Mouse (Mus musculus) C2C12 (cell line): ENCODE results near the gene Hipk2. TPM values are rescaled to one million over a fixed set of nuclear protein-coding genes. Genes with fewer than 3 reads are reported as not detected.

Source experiments
- H3K27me3 ChIP-seq: one replicate; pipeline ENCODE4 v1.6.1; 2011; ENCODE audit not compliant: control insufficient read depth, insufficient read depth, insufficient read length
- H3K36me3 ChIP-seq: one replicate; pipeline ENCODE4 v1.6.1; 2011; ENCODE audit not compliant: control insufficient read depth, insufficient read depth
- H3K4me3 ChIP-seq: one replicate; pipeline ENCODE4 v1.5.1; 2011; ENCODE audit warnings: mild to moderate bottlenecking, control low read depth; ENCODE audit not compliant: poor library complexity, insufficient read depth, severe bottlenecking
- H3K79me2 ChIP-seq: one replicate; pipeline ENCODE4 v1.6.1; 2011; ENCODE audit not compliant: control insufficient read depth, insufficient read depth
- H3K79me3 ChIP-seq: one replicate; pipeline ENCODE4 v1.6.1; 2011; ENCODE audit warnings: low read depth, control low read depth
- H3ac ChIP-seq: one replicate; pipeline ENCODE3; 2011; ENCODE audit warnings: low read depth; ENCODE audit not compliant: control insufficient read depth, insufficient read length
- CEBPB ChIP-seq: IDR thresholded peaks from one replicate; pipeline ENCODE4 v1.6.1; 2011; ENCODE audit warnings: low read depth, mild to moderate bottlenecking, control low read depth, moderate library complexity
- CTCF ChIP-seq: IDR thresholded peaks from one replicate; pipeline ENCODE4 v1.5.1; 2011; ENCODE audit not compliant: control insufficient read depth, insufficient read depth, insufficient read length
- FOSL1 ChIP-seq: IDR thresholded peaks from one replicate; pipeline ENCODE4 v1.8.0; 2011; ENCODE audit warnings: mild to moderate bottlenecking, low read length; ENCODE audit not compliant: poor library complexity, insufficient read depth, severe bottlenecking
- MAX ChIP-seq: IDR thresholded peaks from one replicate; pipeline ENCODE4 v1.6.1; 2011; ENCODE audit warnings: mild to moderate bottlenecking, control low read depth
- MYOD1 ChIP-seq: IDR thresholded peaks from one replicate; pipeline ENCODE4 v1.6.1; 2011; ENCODE audit warnings: low read depth; ENCODE audit not compliant: control insufficient read depth, insufficient read length
- MYOG ChIP-seq: IDR thresholded peaks from one replicate; pipeline ENCODE4 v1.6.1; 2011; ENCODE audit not compliant: control insufficient read depth, insufficient read length; ENCODE audit errors: extremely low read depth
- USF1 ChIP-seq: IDR thresholded peaks from one replicate; pipeline ENCODE4 v1.6.1; 2011; ENCODE audit warnings: low read depth, mild to moderate bottlenecking, control low read depth, moderate library complexity
- polyA plus RNA-seq: library from polyadenylated mRNA; unstranded; fragments of >200 nt; fragmentation: generic; extraction: Trizol; gene quantifications from one replicate; pipeline ENCODE4 v1.2.1, GENCODE M21; 2012; ENCODE audit warnings: missing spikeins

Hipk2 gene
- polyA plus RNA-seq, 1 experiment = 13.6 TPM

DNA sequence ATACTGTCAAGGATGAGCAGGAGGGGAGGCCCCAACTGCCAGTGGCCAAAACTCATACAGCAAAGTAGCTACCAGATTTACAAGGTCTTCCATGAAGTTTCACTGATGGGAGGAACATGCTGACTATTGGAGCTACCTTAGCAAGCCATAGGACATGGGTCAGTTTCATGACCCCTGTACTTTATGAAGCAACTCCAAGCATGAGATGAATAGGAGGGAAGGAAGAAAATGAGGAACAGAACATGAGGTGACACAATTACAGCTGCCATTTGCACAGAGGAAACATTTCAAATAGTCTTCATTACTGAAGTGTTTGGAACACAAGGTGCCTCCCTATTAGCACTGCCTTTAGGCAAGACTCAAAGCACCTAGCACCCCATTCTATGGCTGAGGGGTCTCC lies 10.2 kb downstream of the Hipk2 start:
- H3K4me3 ChIP-seq = no peak overlapping the region
- TF ChIP-seq CTCF = no peak
- no peak for TF ChIP-seq CEBPB
- no peak for TF ChIP-seq FOSL1
- TF ChIP-seq MYOD1 = no peak
- TF ChIP-seq MYOG = no peak
- TF ChIP-seq MAX = no peak
- no peak for TF ChIP-seq USF1
- H3K79me2 ChIP-seq = peaks cover 99% of the 10 kb centered on the region
- no peaks in the 10 kb centered on the region for H3K27me3 ChIP-seq
- peaks cover 54% of the 10 kb centered on the region for H3K79me3 ChIP-seq
- H3K36me3 ChIP-seq = peaks cover 9% of the 10 kb centered on the region
- H3ac ChIP-seq = no peak overlapping the region

DNA sequence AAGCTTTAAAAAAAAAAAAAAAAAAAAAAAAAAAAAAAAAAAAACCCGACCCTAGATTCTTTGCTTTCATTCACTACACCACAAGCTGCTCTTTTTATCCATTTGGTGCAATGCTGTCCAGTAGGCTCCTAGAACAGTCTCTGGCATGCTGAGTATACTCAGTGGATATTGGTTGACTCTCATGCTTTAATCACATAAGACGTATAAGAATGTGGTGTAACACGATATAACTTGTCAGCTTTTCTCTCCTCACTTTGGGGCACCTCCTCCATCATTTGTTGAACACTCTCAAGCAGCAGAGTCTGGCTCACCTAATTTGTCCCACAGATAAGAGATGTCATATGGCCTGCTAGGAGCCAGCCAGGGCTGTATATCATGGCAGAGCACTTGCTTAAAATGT lies 12.4 kb downstream of the Hipk2 start:
- H3K36me3 ChIP-seq = no peaks in the 10 kb centered on the region
- H3K27me3 ChIP-seq = no peaks in the 10 kb centered on the region
- no peak overlapping the region for H3ac ChIP-seq
- TF ChIP-seq MAX = no peak
- no peak for TF ChIP-seq MYOD1
- no peak for TF ChIP-seq MYOG
- TF ChIP-seq CEBPB = no peak
- TF ChIP-seq USF1 = no peak
- TF ChIP-seq CTCF = no peak
- no peak for TF ChIP-seq FOSL1
- H3K79me3 ChIP-seq = peaks cover 58% of the 10 kb centered on the region
- peaks cover 98% of the 10 kb centered on the region for H3K79me2 ChIP-seq
- no peak overlapping the region for H3K4me3 ChIP-seq

DNA sequence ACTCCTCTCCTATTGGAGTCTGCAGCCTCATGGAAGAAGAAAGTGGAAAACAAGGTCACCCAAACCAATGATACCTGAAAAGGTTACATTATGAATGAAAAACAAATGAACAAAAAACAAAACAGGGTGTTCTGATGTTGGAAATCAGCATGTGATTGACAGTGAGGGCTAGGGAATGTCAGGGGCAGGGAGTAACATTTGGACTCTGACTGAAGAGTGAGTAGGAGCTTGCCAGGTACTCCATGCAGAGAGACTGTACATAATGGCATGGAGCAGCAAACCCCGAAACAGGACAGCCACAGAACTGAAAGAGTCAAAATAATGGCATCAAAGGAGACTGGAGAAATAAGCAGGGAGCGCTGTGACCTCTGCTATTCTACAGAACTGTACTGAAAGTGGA lies 15.7 kb downstream of the Hipk2 start:
- H3K36me3 ChIP-seq = no peaks in the 10 kb centered on the region
- H3K27me3 ChIP-seq = no peaks in the 10 kb centered on the region
- no peak overlapping the region for H3ac ChIP-seq
- H3K79me3 ChIP-seq = peaks cover 53% of the 10 kb centered on the region
- peaks cover 99% of the 10 kb centered on the region for H3K79me2 ChIP-seq
- TF ChIP-seq USF1 = no peak
- TF ChIP-seq MYOG = no peak
- no peak for TF ChIP-seq CTCF
- TF ChIP-seq FOSL1 = no peak
- TF ChIP-seq MAX = no peak
- no peak for TF ChIP-seq CEBPB
- TF ChIP-seq MYOD1 = no peak
- H3K4me3 ChIP-seq = no peak overlapping the region

DNA sequence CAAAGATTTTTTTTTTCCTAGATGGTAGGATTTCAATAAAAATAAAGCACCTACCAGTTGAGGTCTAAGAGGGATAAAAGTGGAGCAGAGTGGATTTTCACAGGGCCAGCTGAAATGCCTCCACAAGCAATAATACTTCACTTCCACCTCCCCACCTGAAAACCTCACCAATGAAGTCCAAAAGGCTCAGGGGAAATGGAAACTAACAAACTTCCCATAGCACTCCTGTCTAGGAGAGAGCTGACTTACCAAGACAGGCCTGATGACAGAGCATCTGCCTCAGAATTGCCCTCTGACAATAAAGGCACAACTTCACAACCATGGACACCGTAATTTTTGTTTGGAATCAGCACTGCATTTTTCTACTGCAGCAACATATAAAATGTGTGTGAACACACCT lies 16.1 kb downstream of the Hipk2 start:
- Histone ChIP-seq H3K79me3 (peaks cover 53% of the 10 kb centered on the region), H3K79me2 (peaks cover 99% of the 10 kb centered on the region), H3K27me3 (no peaks in the 10 kb centered on the region), H3K4me3 (no peak overlapping the region), H3K36me3 (no peaks in the 10 kb centered on the region), H3ac (no peak overlapping the region)
- TF ChIP-seq MYOD1 (no peak), FOSL1 (no peak), CEBPB (no peak), MAX (no peak), USF1 (no peak), CTCF (no peak), MYOG (no peak)

DNA sequence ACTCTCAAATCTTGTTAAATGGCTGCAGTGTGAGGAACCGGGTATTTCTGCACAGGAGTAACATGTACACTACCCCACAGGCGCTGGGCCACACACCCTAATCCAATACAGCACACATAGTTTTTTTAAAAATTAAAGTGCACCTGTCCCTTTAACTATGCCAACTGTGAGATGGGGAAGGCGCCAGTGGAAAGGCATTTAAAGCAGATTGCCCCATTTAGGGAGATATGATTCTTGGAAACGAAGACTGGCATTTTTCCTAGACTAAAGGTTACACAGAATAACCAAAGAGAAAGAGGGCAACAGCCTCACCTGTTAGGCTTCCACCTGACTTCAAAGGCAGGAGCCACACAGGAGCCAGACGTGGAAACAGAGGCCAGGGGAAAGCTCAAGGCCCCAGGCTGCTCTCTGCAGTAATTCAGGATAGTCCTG lies 22.4 kb downstream of the Hipk2 start:
- H3K4me3 ChIP-seq = no peak overlapping the region
- peaks cover 97% of the 10 kb centered on the region for H3K79me2 ChIP-seq
- TF ChIP-seq CEBPB (no peak), FOSL1 (no peak), CTCF (no peak), MYOG (no peak), USF1 (no peak), MYOD1 (no peak), MAX (no peak)
- no peak overlapping the region for H3ac ChIP-seq
- H3K79me3 ChIP-seq = peaks cover 40% of the 10 kb centered on the region
- H3K36me3 ChIP-seq = no peaks in the 10 kb centered on the region
- no peaks in the 10 kb centered on the region for H3K27me3 ChIP-seq

DNA sequence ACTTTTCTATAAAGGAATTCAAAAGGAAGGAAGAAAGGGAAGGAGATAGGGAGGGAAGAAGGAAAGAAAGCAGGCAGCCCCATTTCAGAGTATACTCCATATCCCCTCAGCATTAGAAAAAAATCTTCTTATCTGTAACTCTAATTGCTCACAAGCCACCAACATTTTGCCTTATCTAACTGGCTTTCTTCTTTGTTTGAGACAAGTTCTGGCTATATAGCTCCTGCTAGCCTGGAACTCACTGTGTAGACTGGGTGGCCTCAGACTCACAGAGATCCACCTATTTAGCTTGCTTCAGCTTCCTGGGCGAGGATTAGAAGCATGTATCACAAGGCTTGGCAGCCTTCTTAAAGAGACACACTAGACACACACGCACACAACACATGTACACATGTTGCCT lies 24.2 kb downstream of the Hipk2 start:
- Histone ChIP-seq H3K36me3 (no peaks in the 10 kb centered on the region), H3K4me3 (no peak overlapping the region), H3K27me3 (no peaks in the 10 kb centered on the region), H3ac (no peak overlapping the region), H3K79me2 (peaks cover 97% of the 10 kb centered on the region), H3K79me3 (peaks cover 33% of the 10 kb centered on the region)
- TF ChIP-seq FOSL1 (no peak), MYOD1 (no peak), CTCF (no peak), MAX (no peak), USF1 (no peak), CEBPB (no peak), MYOG (no peak)
